Mouse (Mus musculus) embryo, embryonic 10 days (tissue): ENCODE results near the gene Ppp1r36.

Experiments
- DNase-seq: peaks from one replicate; pipeline ENCODE4 v3.0.0-alpha.2; 2015; ENCODE audit warnings: low spot score

Ppp1r36 gene

DNA sequence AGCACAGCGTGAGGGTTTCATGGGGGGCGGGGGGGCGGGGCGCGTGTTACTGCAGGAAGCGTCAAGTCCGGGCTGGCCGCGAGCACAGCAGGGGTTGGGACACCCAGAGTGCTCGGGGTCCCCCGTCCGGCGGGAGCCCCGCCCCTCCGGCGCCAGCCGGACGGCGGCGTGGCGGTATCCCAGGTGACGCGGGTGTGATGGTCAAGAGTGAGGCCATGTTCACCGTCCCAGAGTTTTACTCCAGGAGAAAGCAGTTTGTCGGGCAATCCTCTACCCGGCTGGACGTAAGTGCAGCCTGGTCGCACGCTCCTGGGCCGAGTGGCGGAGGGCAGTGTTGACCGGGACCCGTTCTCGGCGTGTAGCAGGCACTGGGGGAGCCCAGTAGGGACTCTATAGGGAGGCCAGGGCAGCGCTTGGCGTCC, at the start of gene Ppp1r36:
Gene Ppp1r36 (plus strand): TSS at position 106 of the 422 bp plus-strand sequence.
- DNase-seq = peak; percentile 56

DNA sequence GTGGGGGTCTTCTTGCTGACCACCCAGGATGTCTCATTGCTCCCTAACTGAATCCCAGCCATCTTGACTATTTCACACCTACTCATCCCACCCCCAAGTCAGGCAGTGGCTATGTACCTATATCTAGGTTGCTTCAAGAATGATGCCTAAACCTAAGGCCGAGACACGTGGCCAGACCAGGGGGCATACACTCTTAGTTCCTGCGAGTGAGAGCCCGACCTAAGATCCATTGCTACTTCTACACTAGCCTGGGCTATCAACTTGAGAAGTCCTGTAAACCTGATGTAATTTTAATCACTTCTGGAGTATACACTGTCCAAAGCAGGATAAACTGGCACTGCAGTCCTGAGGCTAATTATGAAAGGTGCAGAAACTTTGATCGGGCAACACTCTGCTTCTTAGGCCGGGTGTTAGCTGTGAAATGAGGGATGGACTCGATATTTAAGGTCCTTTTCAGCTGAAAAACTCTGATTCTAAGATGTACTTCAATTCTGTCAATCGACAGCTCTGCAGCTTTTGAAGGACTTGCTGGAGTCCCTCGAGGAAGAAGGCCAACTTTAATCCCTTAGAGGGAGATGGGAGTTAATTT, 49.0 kb upstream of the Ppp1r36 start:
- DNase-seq = peak; percentile 22

DNA sequence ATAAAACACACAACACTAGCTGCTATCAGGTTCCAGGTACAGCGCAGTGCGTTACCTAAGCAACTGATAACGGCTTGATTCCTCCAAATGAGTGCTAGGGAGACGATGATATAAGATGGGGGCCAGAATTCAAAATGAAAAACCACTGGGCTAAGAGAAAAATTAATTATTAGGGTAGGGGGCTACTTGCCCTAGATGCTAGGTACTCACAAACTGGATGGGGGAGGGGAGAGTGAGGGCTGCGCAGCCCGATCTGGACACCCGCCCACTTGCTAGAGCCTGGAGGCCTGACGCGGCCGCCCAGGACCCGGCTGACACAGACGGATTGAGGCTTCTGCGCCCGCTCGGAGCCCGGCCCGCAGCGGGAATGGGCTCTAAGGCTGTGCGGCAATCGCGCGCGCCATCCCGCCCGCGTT, 48.5 kb upstream of the Ppp1r36 start:
- peak; percentile 75 for DNase-seq

DNA sequence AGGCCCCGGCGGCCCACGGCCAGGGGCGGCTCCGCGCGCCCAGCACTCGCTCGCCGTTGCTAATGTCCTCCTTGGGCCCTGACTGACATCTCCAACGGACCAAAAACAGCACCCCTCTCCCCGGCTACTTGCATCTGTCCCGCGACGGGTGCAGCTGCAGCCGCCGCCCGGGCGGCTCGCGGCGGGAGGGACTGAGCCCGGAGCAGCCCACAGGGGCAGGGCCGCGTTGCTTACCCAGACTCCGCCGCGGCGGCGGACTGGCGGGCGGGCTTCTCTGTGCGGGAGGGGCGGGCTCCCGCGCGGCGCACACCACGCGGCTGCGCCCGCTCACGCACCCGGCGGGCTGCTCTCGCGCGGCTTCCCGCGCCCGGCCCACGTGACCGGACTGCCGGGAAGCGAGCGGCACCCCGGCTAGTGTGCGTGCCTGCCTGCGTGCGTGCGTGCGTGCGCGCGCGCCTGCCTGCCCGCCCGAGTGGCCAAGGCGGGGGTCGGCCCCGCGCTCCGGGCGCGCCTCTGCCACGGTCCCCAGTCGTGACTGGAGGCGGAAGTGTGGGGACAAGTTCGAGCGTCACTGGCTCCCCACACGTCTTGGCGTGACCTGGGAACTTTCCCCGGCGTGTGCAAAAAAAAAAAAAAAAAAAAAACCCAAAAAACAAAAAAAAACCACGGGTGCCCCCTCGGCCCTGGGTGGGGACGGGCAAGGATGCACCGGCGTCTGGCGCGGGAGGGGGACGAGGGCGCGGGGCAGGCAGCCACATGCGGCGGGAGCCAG, 47.9 kb upstream of the Ppp1r36 start, which contains the start of gene Zbtb25:
Gene Zbtb25 (minus strand): TSS at position 397 of the 772 bp plus-strand sequence.
- peak; percentile 83 for DNase-seq

DNA sequence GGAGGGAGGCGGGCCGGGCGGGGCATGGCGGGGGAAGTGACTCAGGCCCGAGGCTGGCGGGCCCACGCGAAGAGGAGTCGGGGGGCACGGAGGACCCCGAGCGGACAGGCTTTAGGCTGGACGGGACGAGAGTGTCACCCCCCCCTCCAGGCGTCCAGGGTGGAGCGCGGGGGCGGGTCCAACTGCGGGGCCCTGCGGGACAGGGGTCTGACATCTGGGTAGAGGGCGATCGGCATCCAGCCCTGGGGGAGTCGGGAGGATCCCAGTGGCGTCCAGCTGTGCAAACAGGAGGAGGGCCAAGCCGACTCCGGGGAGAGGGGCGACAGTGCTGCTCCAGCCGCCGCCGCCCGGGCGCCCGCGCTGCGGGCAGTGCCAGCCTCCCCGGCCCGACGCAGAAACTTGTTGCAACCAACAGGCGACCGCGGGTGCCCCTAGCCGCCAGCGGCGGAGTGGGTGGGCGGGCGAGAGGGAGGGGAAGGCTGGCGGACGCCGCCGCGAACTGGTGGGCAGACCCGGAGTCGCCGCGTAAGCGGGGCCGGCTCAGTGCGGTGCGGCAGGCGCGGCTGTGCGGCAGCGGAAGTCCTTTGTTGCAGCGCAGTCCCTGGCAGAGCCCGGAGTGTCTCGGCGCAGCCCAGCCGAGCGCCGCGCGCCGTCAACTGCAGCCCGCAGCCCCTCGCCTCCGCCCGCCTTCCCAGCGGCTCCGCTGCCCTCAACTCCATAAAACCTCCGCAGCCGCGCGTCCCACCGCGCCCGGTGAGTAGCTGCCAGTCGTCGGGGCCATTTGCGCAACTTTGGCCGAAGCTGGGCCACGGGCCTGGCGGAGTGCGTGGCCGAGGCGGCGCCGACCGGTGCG, 47.1 kb upstream of the Ppp1r36 start, which contains the start of gene Zbtb1:
Gene Zbtb1 (plus strand): TSS at position 289 of the 853 bp plus-strand sequence.
- DNase-seq = peak; percentile 81

DNA sequence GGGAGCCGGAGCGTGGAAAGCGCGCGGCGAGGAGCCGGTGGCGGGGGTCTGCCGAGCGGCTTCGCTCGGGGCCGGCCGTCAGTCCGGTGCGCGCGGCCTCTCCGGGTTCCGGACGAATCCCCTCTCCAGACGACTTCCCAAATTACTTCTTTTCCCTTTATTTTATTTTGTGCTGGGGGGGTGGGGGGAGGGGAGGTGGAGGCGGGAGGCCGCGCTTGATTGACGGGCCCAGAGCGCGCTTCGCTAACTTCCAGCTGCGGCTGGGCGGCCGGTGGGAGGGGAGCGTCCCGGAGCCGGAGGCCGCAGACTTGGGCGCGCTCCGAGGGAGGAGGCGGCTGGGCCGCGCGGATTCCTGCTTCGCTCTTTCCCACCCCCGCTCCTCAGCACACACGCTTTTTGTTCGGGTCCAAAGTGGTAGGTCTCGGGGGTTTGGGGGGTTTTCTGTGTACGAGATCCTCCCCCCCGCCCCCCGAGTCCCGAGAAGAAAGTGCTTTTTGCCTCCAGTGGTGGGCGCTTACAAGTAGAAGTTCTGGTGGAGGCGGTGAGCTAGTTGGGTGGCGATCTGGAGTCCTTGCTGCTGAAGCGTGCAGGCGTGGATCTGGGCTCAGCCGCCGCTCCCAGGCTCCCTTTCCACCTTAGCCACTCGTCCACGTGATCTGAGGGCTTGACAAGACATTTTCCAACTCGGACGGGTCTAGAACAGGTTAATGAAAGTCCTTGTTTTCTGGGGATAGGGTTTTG, 46.3 kb upstream of the Ppp1r36 start:
- DNase-seq = peak; percentile 88

DNA sequence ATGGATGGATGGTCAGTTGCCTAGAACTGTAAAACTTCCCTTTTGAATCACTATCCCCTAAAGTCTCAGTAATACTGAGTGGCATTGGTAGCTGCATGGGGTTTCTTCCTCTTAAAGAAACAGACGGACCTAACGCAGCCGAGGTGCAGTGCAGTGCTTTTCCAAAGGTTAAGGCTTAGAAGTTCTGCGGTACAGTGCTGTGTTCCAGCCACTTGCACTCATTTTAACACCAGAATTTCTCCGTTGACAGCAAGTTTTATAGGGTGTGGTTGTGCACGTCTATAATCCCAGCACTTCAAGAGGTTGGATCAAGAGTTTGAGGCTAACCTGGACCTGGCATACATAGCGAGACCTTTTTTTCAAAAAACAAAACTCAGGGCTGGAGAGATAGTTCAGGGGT, 45.3 kb upstream of the Ppp1r36 start:
- no peak for DNase-seq

DNA sequence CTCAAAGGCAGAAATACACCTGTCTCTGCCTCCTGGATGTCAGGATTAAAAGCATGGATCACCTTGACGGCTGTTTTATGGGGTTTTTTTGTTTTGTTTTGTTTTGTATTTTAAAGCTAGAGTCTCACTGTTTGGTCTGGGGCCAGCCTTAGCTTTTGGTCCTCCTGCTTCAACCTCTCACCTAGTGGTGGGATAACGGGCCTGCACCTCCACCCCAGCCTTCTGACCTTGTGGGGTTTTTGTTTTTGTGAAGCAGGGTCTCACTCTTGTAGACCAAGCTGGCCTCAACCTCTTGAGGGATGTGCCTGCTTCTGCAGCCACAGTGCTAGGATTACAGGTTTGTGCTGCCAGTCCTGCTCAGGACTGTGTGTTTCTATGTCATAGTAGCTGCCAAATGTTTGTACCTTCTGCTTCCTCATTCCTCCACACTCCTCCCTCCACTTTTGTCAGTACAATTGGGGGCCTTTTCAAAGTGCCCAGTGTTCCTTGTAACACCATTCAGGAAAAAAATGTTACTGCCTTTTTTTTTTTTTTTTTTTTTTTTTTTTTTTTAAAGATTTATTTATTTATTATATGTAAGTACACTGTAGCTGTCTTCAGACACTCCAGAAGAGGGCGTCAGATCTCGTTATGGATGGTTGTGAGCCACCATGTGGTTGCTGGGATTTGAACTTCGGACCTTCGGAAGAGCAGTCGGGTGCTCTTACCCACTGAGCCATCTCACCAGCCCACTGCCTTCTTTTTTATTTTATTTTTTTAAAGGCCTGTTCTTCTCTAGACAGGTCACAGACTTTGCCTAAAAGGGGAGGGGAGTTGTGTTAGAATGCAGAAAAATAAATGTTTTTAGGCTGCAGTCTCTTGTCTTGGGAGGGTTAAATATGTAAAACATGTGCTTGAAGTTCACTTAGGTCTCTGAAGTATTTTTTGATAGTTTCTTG, 44.2 kb upstream of the Ppp1r36 start:
- DNase-seq = no peak

DNA sequence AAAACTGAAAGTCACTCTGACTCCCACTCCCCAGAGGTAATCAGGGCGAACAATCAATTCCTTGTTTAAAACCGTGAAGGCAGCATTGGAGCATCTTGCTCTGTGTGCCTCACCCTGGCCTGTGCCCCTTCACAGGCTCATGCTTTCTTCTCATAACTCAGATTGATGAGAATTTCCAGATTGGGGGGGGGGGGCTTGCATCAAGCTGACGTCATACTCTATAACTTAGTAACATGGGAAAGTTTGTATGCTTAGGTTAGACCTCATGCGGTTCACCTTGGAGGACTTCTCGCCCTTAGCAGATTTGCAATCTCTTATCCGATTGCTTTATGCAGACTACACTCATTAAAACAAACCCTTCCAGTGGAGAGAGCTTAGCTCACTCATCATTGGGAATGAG, 43.3 kb upstream of the Ppp1r36 start:
- DNase-seq = peak; percentile 19

DNA sequence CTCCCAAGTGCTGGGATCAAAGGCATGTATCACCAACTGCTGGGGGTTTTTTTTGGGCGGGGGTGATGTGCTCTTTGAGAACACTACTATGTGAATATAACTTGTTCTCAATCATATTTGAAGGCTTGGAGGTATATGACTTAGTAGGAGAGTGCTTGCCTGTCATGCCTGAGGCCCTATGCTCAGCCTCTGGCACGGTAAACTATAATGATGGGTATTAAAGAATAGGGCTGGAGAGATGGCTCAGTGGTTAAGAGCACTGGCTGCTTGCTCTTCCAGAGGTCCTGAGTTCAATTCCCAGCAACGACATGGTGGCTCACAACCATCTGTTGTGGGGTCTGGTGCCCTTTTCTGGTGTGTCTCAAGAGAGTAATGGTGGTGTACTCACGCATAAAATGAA, 42.4 kb upstream of the Ppp1r36 start:
- DNase-seq = no peak

DNA sequence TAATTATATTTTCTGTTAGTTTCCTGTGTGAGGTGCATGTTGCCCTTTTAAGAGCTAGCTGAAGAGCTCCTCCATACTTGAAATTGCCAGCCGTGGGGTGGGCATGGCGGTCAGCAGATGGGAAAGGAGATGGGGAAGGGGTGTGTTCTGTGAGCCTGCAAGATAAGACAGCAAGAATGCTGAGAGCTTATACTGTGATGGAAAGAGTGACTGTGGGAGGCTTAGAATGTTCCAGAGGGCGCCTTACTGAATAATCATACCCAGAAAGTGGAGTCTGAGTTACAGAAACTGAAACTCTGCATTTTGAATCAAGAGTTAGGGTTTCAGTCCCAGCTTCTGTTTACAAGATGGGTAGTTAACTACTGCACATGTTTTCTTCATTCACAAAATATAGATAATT, 41.8 kb upstream of the Ppp1r36 start:
- no peak for DNase-seq

DNA sequence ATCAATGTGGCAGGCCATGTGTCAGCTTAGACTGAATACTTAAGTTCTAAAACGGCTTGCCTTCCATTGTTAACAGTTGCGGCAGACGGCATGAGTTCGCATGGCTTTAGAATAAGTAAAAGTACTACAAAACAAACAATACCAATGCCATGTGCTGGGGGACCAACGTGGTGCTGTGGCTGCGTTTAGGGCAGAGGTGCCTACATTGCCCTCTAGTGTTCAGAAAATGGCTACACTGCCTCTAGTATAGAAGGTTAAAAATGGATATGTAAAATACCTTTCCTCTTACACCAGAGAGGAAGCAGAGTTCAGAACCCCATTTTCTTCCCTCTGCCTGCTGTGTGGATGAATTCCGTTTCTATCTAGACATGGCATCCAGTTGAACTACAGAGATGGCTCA, 40.7 kb upstream of the Ppp1r36 start:
- DNase-seq = peak; percentile 66

DNA sequence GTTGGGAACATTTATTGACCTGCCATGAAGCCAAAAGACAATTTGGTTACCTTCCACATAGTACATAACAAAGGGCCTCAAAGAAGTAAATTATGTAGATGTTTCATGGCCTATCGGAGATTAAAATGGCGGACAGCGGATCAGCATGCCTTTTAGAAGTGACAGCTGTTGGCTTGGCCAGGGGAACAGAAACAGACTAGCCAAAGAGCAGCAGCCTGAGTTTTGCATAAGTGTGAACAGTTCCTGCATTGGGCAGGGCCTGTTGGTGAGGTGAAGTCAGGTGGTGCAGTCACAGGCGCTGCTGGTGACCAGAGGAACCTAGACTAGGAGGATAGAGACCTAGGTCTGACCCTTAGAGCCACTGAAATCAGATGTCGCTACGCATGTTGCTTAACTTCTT, 40.3 kb upstream of the Ppp1r36 start:
- no peak for DNase-seq

DNA sequence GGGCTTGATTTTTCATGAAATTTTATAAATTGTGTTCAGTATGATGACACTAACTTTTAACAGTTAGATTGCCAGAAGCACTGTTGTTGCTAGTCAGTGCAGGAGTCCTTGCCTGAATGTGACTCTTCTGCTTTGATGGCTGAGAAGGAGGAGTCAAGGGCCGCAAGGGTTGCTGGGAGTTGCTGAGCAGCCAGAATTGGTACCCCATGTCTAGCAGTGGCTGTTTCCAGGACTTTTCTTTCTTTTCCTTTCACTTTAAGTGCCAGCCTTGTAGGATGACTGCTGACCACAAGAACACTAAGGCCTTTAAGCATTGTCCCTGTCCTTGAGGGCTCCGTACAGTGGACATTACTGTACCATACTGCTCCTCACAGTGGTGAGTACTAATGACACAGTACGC, 39.6 kb upstream of the Ppp1r36 start:
- no peak for DNase-seq

DNA sequence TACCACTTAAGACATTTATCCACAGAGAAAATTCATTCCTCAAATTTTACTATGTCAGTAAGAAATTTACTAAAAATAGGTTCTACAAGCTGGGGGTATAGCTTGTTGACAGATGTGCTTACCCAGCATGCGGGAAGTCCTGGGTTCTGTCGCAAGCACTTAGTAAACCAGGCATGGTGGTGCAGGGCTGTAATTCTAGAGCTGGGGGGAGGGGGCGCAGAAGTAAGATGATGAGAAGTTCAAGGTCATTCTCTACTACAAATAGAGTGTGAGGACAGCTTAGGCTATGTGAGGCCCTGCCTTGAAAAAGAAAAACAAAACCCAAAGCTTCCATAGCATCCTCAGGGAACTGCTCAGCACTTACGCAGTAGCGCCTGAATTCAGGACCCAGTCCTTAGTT, 38.8 kb upstream of the Ppp1r36 start:
- no peak for DNase-seq

DNA sequence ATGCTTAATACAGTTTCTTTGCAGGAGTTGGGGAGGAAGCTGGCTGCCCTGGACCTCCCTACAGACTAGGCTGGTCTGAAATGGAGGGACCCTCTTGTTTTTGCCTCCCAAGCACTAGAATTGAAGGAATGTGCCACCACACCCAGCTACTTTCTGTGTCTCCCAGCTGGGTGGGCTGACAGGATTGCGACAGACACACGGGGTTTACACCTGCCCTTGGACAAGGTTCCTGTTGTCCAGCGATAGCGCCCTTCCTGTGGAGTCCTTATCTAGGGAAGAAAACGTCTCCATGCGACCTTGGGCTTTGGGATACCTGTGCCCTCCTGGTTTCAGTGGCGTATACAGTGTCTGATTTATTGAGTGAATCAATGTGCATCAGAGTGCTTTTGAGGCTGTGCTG, 37.2 kb upstream of the Ppp1r36 start:
- DNase-seq = no peak

DNA sequence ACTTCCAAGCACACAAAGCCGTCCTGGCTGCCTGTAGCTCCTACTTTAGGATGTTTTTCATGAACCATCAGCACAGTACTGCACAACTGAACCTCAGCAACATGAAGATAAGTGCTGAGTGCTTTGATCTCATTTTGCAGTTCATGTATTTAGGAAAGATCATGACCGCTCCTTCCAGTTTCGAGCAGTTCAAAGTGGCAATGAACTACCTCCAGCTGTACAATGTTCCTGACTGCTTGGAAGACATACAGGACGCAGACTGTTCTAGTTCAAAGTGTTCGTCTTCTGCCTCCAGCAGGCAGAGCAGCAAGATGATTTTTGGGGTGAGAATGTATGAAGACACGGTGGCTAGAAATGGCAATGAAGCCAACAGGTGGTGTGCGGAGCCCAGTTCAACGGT, 32.0 kb upstream of the Ppp1r36 start:
- no peak for DNase-seq

DNA sequence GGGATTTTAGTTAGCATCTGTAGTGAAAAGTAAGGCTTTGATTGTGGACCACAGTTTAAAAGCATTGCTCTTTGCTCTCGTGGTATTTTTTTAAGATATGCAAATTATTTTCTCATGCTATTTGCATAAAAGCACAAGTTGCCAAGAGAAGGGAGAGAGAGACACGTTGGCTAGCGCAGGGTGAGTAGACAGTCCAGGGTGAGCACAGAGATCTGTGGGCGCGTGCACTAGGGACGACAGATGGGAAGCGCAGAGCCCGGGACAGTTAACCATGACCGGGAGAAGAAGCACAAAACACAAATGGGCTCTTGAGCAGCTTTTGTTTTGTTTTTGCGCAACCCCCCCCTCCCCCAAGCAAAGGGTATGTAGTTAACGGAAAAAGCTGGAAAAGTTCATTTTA, 28.5 kb upstream of the Ppp1r36 start:
- no peak for DNase-seq

DNA sequence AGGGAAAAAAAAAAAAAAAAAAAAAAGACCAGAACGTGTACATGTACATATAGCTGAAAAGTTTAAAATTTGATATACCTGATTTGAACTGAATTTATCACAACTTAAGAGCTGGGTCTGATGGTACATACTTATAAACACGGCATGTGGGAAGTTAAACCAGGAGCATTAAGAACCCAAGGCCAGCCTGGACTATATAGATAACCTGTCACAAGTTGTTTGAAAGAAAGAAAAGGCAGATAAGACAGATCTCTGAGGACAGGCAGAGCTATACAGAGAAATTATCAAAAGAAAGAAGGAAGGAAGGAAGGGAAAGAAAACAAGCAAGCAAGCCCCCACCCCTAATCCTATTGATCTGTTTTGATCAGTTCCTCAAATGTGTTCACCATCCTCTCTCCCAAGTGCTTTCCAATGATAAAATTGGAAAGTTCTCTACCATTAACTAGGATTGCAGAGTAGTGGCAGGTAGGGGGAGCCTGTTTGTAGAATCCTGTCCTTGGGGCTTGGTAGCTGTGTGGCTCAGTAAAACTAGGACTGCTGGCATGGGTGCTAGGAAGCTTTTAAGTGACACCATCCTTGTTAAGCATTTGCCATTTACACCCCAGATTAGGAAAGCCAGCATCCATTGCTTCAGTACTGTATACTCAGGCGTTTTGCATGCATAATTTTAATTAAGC, 25.6 kb upstream of the Ppp1r36 start:
- no peak for DNase-seq

DNA sequence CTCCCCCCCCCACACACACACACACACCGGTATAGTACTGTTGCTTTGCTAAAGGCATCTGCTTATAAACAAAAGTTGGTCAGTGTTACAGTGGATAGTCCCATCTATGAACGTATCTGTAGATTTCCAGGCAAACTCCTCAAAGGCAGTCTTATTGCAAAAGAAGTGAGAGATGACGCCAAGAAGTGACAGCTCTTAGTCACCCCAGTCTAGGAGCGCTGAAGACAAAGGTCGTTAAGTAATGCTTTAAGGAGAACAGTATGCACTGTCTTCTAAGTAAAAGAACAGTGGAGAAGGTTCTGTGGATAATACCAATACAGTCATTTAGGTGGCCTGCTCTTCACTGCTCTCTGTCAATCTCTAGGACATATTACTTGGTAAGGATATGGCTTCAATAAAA, 24.4 kb upstream of the Ppp1r36 start:
- DNase-seq = no peak
